22 mouse cellular contexts compared by ENCODE assay signal in genomic region chr14:38433793-38434589, GRCm38 (mm10).
DNase-seq lines count a peak whose midpoint lies in the region; ATAC-seq and TF ChIP-seq lines count a peak whose summit lies in the region.
"Had no signal": no experiment of that assay in that cellular context is flagged by ENCODE, and none has a peak within 500 bp of the region (broad histone marks: within the 10 kb centered on the region; RNA-seq: fewer than 3 reads in every experiment).

No protein-coding gene starts in this region.

- no peak for TF ChIP-seq POLR2A in lung, adult 2 months (IDR thresholded peaks at IDR 0.05; ENCODE audit: borderline replicate concordance, extremely low read depth, low read depth, low read length)

- no peak overlapping the region for H3K4me3 ChIP-seq in lung, embryonic 14.5 days (ENCODE audit: low read depth, low read length)
- no peak overlapping the region for H3K4me3 ChIP-seq in lung, embryonic 15.5 days
- no peak overlapping the region for H3K4me3 ChIP-seq in lung, embryonic 16.5 days (ENCODE audit: low read length)
- no peak overlapping the region for H3K4me3 ChIP-seq in lung, adult 2 months (replicated peaks; ENCODE audit: extremely low read depth, low read depth, low read length)
- H3K4me3 ChIP-seq in midbrain, embryonic 11.5 days (ENCODE audit: low read depth, low read length) = no peak overlapping the region
- H3K4me3 ChIP-seq in midbrain, embryonic 13.5 days (replicated peaks) = no peak overlapping the region

- H3K4me1 ChIP-seq in lung, embryonic 14.5 days (ENCODE audit: insufficient read depth) = no peaks in the 10 kb centered on the region
- 0 out of 2 replicates have a peak, but pooled peaks cover 3% of the 10 kb centered on the region for H3K4me1 ChIP-seq in lung, embryonic 15.5 days
- H3K4me1 ChIP-seq in lung, embryonic 16.5 days (replicated peaks; ENCODE audit: control insufficient read depth, insufficient read depth, low read length) = no peaks in the 10 kb centered on the region
- no peaks in the 10 kb centered on the region for H3K4me1 ChIP-seq in lung, adult 2 months (ENCODE audit: control insufficient read depth, insufficient read depth, low read length)
- no peaks in the 10 kb centered on the region for H3K4me1 ChIP-seq in midbrain, embryonic 11.5 days (ENCODE audit: control insufficient read depth, insufficient read depth, low read length)
- H3K4me1 ChIP-seq in midbrain, embryonic 13.5 days (replicated peaks) = no peaks in the 10 kb centered on the region

- peak; percentile 78 for DNase-seq in lung, embryonic 14.5 days
- no peak for DNase-seq in lung, postnatal 25 days (ENCODE audit: low spot score)
- no peak for DNase-seq in lung, postnatal 10 days
- DNase-seq in lung, adult 2 months = no peak
- no peak for DNase-seq in midbrain, embryonic 11.5 days (ENCODE audit: low spot score, missing footprints)
- DNase-seq: adrenal gland, adult 2 months; adrenal gland, adult 8-10 months; adrenal gland, postnatal 10 days; adrenal gland, postnatal 14 days; adrenal gland, postnatal 25 days; adrenal gland, postnatal 36 days; B cell, adult 2 months; cerebellum, adult 11 months; cerebellum, adult 11-12 months had no signal

- no peaks in the 10 kb centered on the region for H3K36me3 ChIP-seq in lung, embryonic 14.5 days (ENCODE audit: insufficient read depth)
- no peaks in the 10 kb centered on the region for H3K36me3 ChIP-seq in lung, embryonic 15.5 days
- H3K36me3 ChIP-seq in lung, embryonic 16.5 days (ENCODE audit: control insufficient read depth, insufficient read depth, low read length) = no peaks in the 10 kb centered on the region
- H3K36me3 ChIP-seq in midbrain, embryonic 11.5 days (ENCODE audit: control insufficient read depth, insufficient read depth, low read length) = no peaks in the 10 kb centered on the region
- no peaks in the 10 kb centered on the region for H3K36me3 ChIP-seq in midbrain, embryonic 13.5 days
- H3K36me3 ChIP-seq: G1E had no signal

- peak; percentile 93 for ATAC-seq in lung, embryonic 14.5 days (ENCODE audit: insufficient read depth)
- peak; percentile 67; the same call in 1 of the 2 replicates for ATAC-seq in lung, embryonic 15.5 days (ENCODE audit: borderline replicate concordance, extremely low read depth, low FRiP score, low TSS enrichment)
- peak; percentile 60 for ATAC-seq in lung, embryonic 16.5 days (ENCODE audit: low read depth)
- ATAC-seq in midbrain, embryonic 11.5 days (ENCODE audit: low FRiP score) = peak; percentile 82
- ATAC-seq in midbrain, embryonic 13.5 days = no peak
- ATAC-seq: activated CD4-positive, CD25-positive, alpha-beta regulatory T cell, adult 4 months; CD4-positive, CD25-positive, alpha-beta regulatory T cell, adult 4 months; Patski had no signal

- H3K27me3 ChIP-seq in lung, embryonic 14.5 days (ENCODE audit: insufficient read depth, low read length) = no peaks in the 10 kb centered on the region
- H3K27me3 ChIP-seq in lung, embryonic 15.5 days = no peaks in the 10 kb centered on the region
- no peaks in the 10 kb centered on the region for H3K27me3 ChIP-seq in lung, embryonic 16.5 days (ENCODE audit: control insufficient read depth, insufficient read depth, low read depth, low read length)
- H3K27me3 ChIP-seq in midbrain, embryonic 11.5 days (ENCODE audit: control insufficient read depth, insufficient read depth, low read length) = no peaks in the 10 kb centered on the region
- no peaks in the 10 kb centered on the region for H3K27me3 ChIP-seq in midbrain, embryonic 13.5 days
- H3K27me3 ChIP-seq: CH12.LX, Patski had no signal

- H3K27ac ChIP-seq in lung, embryonic 14.5 days (ENCODE audit: low read depth) = peak overlapping the region; percentile 18; the same call in 1 of the 2 replicates
- H3K27ac ChIP-seq in lung, embryonic 15.5 days = no peak overlapping the region; the same call in 1 of the 2 replicates
- H3K27ac ChIP-seq in lung, embryonic 16.5 days (ENCODE audit: low read length) = no peak overlapping the region
- no peak overlapping the region for H3K27ac ChIP-seq in midbrain, embryonic 11.5 days (ENCODE audit: low read depth, low read length)
- H3K27ac ChIP-seq in midbrain, embryonic 13.5 days = no peak overlapping the region

- 24% methylated on average over 6 of the region's 6 CpGs for WGBS in lung, embryonic 14.5 days
- 25% methylated on average over 6 of the region's 6 CpGs for WGBS in lung, embryonic 15.5 days
- 20% methylated on average over 6 of the region's 6 CpGs for WGBS in lung, embryonic 16.5 days
- WGBS in lung, adult 2 months = 38% methylated on average over 6 of the region's 6 CpGs
- 60% methylated on average over 6 of the region's 6 CpGs for WGBS in midbrain, embryonic 11.5 days
- 71% methylated on average over 6 of the region's 6 CpGs for WGBS in midbrain, embryonic 13.5 days

- no peak for TF ChIP-seq CTCF in lung, embryonic 14.5 days (IDR thresholded peaks at IDR 0.05; ENCODE audit: low read depth)
- no peak for TF ChIP-seq CTCF in lung, adult 2 months (IDR thresholded peaks at IDR 0.05; ENCODE audit: insufficient read depth, low read length)

- no peaks in the 10 kb centered on the region for H3K9me3 ChIP-seq in lung, embryonic 14.5 days (ENCODE audit: low read depth, low read length)
- H3K9me3 ChIP-seq in lung, embryonic 15.5 days = no peaks in the 10 kb centered on the region
- H3K9me3 ChIP-seq in lung, embryonic 16.5 days (ENCODE audit: control insufficient read depth, low read length) = no peaks in the 10 kb centered on the region
- no peaks in the 10 kb centered on the region for H3K9me3 ChIP-seq in midbrain, embryonic 11.5 days (ENCODE audit: control insufficient read depth, low read length)
- H3K9me3 ChIP-seq in midbrain, embryonic 13.5 days = no peaks in the 10 kb centered on the region
- H3K9me3 ChIP-seq: G1E had no signal

- H3K4me2 ChIP-seq in lung, embryonic 14.5 days = no peak overlapping the region
- no peak overlapping the region for H3K4me2 ChIP-seq in lung, embryonic 15.5 days
- no peak overlapping the region for H3K4me2 ChIP-seq in lung, embryonic 16.5 days (ENCODE audit: low read depth, low read length)
- no peak overlapping the region for H3K4me2 ChIP-seq in midbrain, embryonic 11.5 days
- H3K4me2 ChIP-seq in midbrain, embryonic 13.5 days (replicated peaks) = no peak overlapping the region

- no peak overlapping the region for H3K9ac ChIP-seq in lung, embryonic 14.5 days
- no peak overlapping the region for H3K9ac ChIP-seq in lung, embryonic 15.5 days
- no peak overlapping the region for H3K9ac ChIP-seq in lung, embryonic 16.5 days (ENCODE audit: low read length)
- H3K9ac ChIP-seq in midbrain, embryonic 11.5 days (ENCODE audit: low read length) = no peak overlapping the region
- H3K9ac ChIP-seq in midbrain, embryonic 13.5 days (replicated peaks) = no peak overlapping the region
